In genomic region chr7:112918279-112918991, GRCm38 (mm10) we compare ENCODE assay signal across 8 mouse cellular contexts. TPM values are rescaled to one million over a fixed set of nuclear protein-coding genes. Genes with fewer than 3 reads are reported as not detected.
DNase-seq lines count a peak whose midpoint lies in the region; ATAC-seq and TF ChIP-seq lines count a peak whose summit lies in the region.

No protein-coding gene starts in this region.

- H3K79me2 ChIP-seq in heart, adult 2 months (replicated peaks; ENCODE audit: control insufficient read depth, insufficient read depth, low read length): no peaks in the 10 kb centered on the region

- no peaks in the 10 kb centered on the region for H3K36me3 ChIP-seq in neural tube, embryonic 11.5 days (ENCODE audit: control insufficient read depth, insufficient read depth, low read length)
- no peaks in the 10 kb centered on the region for H3K36me3 ChIP-seq in heart, adult 2 months (ENCODE audit: control insufficient read depth, insufficient read depth, low read length)
- H3K36me3 ChIP-seq in stomach, embryonic 14.5 days (ENCODE audit: control insufficient read depth, insufficient read depth, low read length): no peaks in the 10 kb centered on the region

- ATAC-seq in neural tube, embryonic 11.5 days (ENCODE audit: insufficient read depth, low FRiP score, low TSS enrichment): no peak
- ATAC-seq in stomach, embryonic 14.5 days (ENCODE audit: insufficient number of reproducible peaks, insufficient read depth, low FRiP score, low read depth): no peak

- intact Hi-C loops in heart, adult 2 months (cut with DNase I): loop anchor here (5.0 kb wide), 1 partner anchor 349 kb away; no protein-coding TSS in a partner anchor
- intact Hi-C loops in left cerebral cortex, adult 2 months (cut with DNase I): loop anchor here (5.0 kb wide), 2 partner anchors 329 to 344 kb away; no protein-coding TSS in a partner anchor

- peak overlapping the region; percentile 32 for H3K9ac ChIP-seq in neural tube, embryonic 11.5 days (ENCODE audit: low read length)
- H3K9ac ChIP-seq in heart, adult 2 months (ENCODE audit: low read depth, low read length): peak overlapping the region; percentile 11; the same call in 1 of the 2 replicates
- no peak overlapping the region for H3K9ac ChIP-seq in stomach, embryonic 14.5 days (replicated peaks; ENCODE audit: low read depth, low read length)

- no peak overlapping the region for H3K27ac ChIP-seq in neural tube, embryonic 11.5 days (ENCODE audit: low read depth, low read length)
- H3K27ac ChIP-seq in heart, adult 2 months: peak overlapping the region; percentile 38
- H3K27ac ChIP-seq in left cerebral cortex, adult 2 months: peak overlapping the region; percentile 63
- H3K27ac ChIP-seq in stomach, embryonic 14.5 days (ENCODE audit: low read length): no peak overlapping the region

- H3K4me3 ChIP-seq in neural tube, embryonic 11.5 days (ENCODE audit: low read depth, low read length): no peak overlapping the region
- no peak overlapping the region; the same call in 1 of the 2 replicates for H3K4me3 ChIP-seq in heart, adult 2 months
- H3K4me3 ChIP-seq in left cerebral cortex, adult 2 months: peak overlapping the region; percentile 21; the same call in 1 of the 2 replicates
- H3K4me3 ChIP-seq in stomach, embryonic 14.5 days (ENCODE audit: low read depth, low read length): no peak overlapping the region

- TF ChIP-seq POLR2A in heart, adult 2 months (IDR thresholded peaks at IDR 0.05; ENCODE audit: insufficient read depth, low read depth, low read length): no peak

- 65% methylated on average over 22 of the region's 22 CpGs for WGBS in neural tube, embryonic 11.5 days
- 45% methylated on average over 22 of the region's 22 CpGs for WGBS in heart, adult 2 months
- WGBS in stomach, embryonic 14.5 days: 57% methylated on average over 22 of the region's 22 CpGs

- no peak for DNase-seq in neural tube, embryonic 11.5 days (ENCODE audit: low spot score)
- DNase-seq in neural tube, embryonic 10.5 days (ENCODE audit: extremely low spot score, low spot score): no peak
- peak; percentile 74 to 77 for DNase-seq in cerebellum, postnatal 10 days
- peak; percentile 36 to 58 for DNase-seq in heart, adult 2 months
- peak in 1 of 2 experiments; percentile 24 for DNase-seq in left cerebral cortex, adult 2 months (ENCODE audit: extremely low spot score in 1 of 2, low spot score in 2 of 2)
- DNase-seq in spleen, adult 18-20 months: no peak
- no peak for DNase-seq in thymus, postnatal 36 days

- H3K9me3 ChIP-seq in neural tube, embryonic 11.5 days (ENCODE audit: control insufficient read depth, low read length): no peaks in the 10 kb centered on the region
- no peaks in the 10 kb centered on the region for H3K9me3 ChIP-seq in stomach, embryonic 14.5 days (ENCODE audit: control insufficient read depth, low read depth, low read length)

- no peaks in the 10 kb centered on the region for H3K27me3 ChIP-seq in neural tube, embryonic 11.5 days (ENCODE audit: control insufficient read depth, insufficient read depth, low read length)
- H3K27me3 ChIP-seq in heart, adult 2 months (ENCODE audit: control insufficient read depth, insufficient read depth, low read length): no peaks in the 10 kb centered on the region
- no peaks in the 10 kb centered on the region for H3K27me3 ChIP-seq in stomach, embryonic 14.5 days (ENCODE audit: control insufficient read depth, insufficient read depth, low read length)

- TF ChIP-seq CTCF in heart, adult 2 months (IDR thresholded peaks at IDR 0.05): no peak
- TF ChIP-seq CTCF in left cerebral cortex, adult 2 months (IDR thresholded peaks at IDR 0.05): no peak

- no peak overlapping the region for H3K4me2 ChIP-seq in neural tube, embryonic 11.5 days (ENCODE audit: low read depth)
- peak overlapping the region; percentile 16; the same call in 1 of the 2 replicates for H3K4me2 ChIP-seq in stomach, embryonic 14.5 days (replicated peaks; ENCODE audit: low read depth, low read length)

- H3K4me1 ChIP-seq in neural tube, embryonic 11.5 days (ENCODE audit: control insufficient read depth, insufficient read depth, low read length): peaks cover 5% of the 10 kb centered on the region; the same call in 1 of the 2 replicates
- H3K4me1 ChIP-seq in heart, adult 2 months (ENCODE audit: control insufficient read depth, insufficient read depth, low read length): no peaks in the 10 kb centered on the region
- H3K4me1 ChIP-seq in stomach, embryonic 14.5 days (ENCODE audit: control insufficient read depth, insufficient read depth, low read length): peaks cover 8% of the 10 kb centered on the region; the same call in 1 of the 2 replicates

- no peak for TF ChIP-seq EP300 in heart, adult 2 months (IDR thresholded peaks at IDR 0.05; ENCODE audit: insufficient read depth, low read depth, low read length)

RNA-seq across cellular contexts. Expression of gene Rassf10, which starts 35.3 kb away (rescaled TPM):
- polyA plus RNA-seq in neural tube, embryonic 11.5 days (2014; fragmentation: Nextera tagmentation; extraction: Ambion mirVana): 1.3 and 1.9 TPM in 2 replicates
- 1 to 10 TPM in 1 of 2 experiments, under 1 TPM in 1; 0.96 to 1.3 TPM for total RNA-seq in heart, adult 2 months (2021)
- polyA plus RNA-seq in heart, adult 2 months (2012; rRNA removed): 0.74 and 1.00 TPM in 2 replicates
- total RNA-seq in left cerebral cortex, adult 2 months (2021): 1 to 10 TPM; 1.2 TPM
- 7.5 and 8.4 TPM in 2 replicates for polyA plus RNA-seq in stomach, embryonic 14.5 days (2014; fragmentation: Nextera tagmentation; extraction: Ambion mirVana)

Comparison
In these comparisons a context has a peak if more than half of its experiments do, and no peak if none do; other contexts are left out.
1. DNase-seq: peak in cerebellum, postnatal 10 days (2 of 2) and heart, adult 2 months (2 of 2); none in neural tube, embryonic 11.5 days (single experiment), neural tube, embryonic 10.5 days (single experiment), spleen, adult 18-20 months (0 of 2) and thymus, postnatal 36 days (0 of 2).
2. H3K27ac ChIP-seq: peak in heart, adult 2 months (single experiment) and left cerebral cortex, adult 2 months (single experiment); none in neural tube, embryonic 11.5 days (single experiment) and stomach, embryonic 14.5 days (single experiment).